ENCODE assay signal across 23 mouse cellular contexts in genomic region chr16:49659131-49659530, GRCm38 (mm10).
"Had no signal": no experiment of that assay in that cellular context is flagged by ENCODE, and none has a peak within 500 bp of the region (broad histone marks: within the 10 kb centered on the region; RNA-seq: fewer than 3 reads in every experiment).

No protein-coding gene starts in this region.

- DNase-seq: gastrocnemius, postnatal 14 days; gastrocnemius, postnatal 36 days; heart, adult 18-20 months; heart, postnatal 10 days; heart, postnatal 4 days; kidney, adult 11 months; kidney, adult 2 months; kidney, adult 9 months; kidney, postnatal 25 days; kidney, postnatal 4 days; layer of hippocampus, adult 9-11 months; layer of hippocampus, postnatal 36 days; left cerebral cortex, postnatal 4 days had no signal

- H3K4me1 ChIP-seq: heart, embryonic 10.5 days; heart, embryonic 12.5 days; hindbrain, embryonic 10.5 days; hindbrain, embryonic 12.5 days; kidney, embryonic 15.5 days; limb, embryonic 13.5 days; limb, embryonic 15.5 days had no signal

- H3K4me3 ChIP-seq: heart, embryonic 10.5 days; heart, embryonic 12.5 days; hindbrain, embryonic 10.5 days; hindbrain, embryonic 12.5 days; kidney, embryonic 15.5 days; limb, embryonic 13.5 days; limb, embryonic 15.5 days; liver, embryonic 12.5 days had no signal

- ATAC-seq: hindbrain, embryonic 16.5 days; intestine, embryonic 16.5 days; liver, embryonic 12.5 days had no signal
